Mouse (Mus musculus) hindbrain, postnatal 0 days (tissue): ENCODE measurements at regions not wholly inside any gene's neighbourhood (a gene's known extent, or its start where the extent isn't known, plus 50 kb on each side); places are given as distances from the start of the nearest gene placed in this dataset.
"Not testable (repeated sequence)": the region's sequence is repeated elsewhere in the genome, so short reads cannot be mapped to it uniquely, and the experiment has no call there.

Source experiments
- ATAC-seq: fragments of 200-750 bp; cut with Nextera tagmentation; 2 replicates; pipeline ENCODE4 v1.8.0; 2017; ENCODE audit warnings: mild to moderate bottlenecking, moderate TSS enrichment, moderate library complexity
- DNase-seq: peaks from one replicate; pipeline ENCODE4 v3.0.0-alpha.2; 2015; ENCODE audit warnings: low spot score
- H3K27ac ChIP-seq: fragments of 300-500 bp; sonication (generic); 2 replicates; pipeline ENCODE4 v1.5.1; 2014; ENCODE audit warnings: mild to moderate bottlenecking
- H3K27me3 ChIP-seq: fragments of 300-500 bp; sonication (generic); 2 replicates; pipeline ENCODE4 v1.6.1; 2014; ENCODE audit warnings: low read length, mixed read lengths; ENCODE audit not compliant: insufficient read depth
- H3K36me3 ChIP-seq: fragments of 300-500 bp; sonication (generic); 2 replicates; pipeline ENCODE4 v1.6.1; 2014; ENCODE audit warnings: low read length, mixed read lengths; ENCODE audit not compliant: insufficient read depth
- H3K4me1 ChIP-seq: fragments of 300-500 bp; sonication (generic); 2 replicates; pipeline ENCODE4 v1.6.1; 2014; ENCODE audit warnings: antibody characterized with exemption, low read length, mixed read lengths; ENCODE audit not compliant: insufficient read depth
- H3K4me2 ChIP-seq: fragments of 300-500 bp; sonication (generic); 2 replicates; pipeline ENCODE4 v1.6.1; 2014; ENCODE audit warnings: low read depth, mild to moderate bottlenecking, low read length, moderate library complexity, mixed read lengths
- H3K4me3 ChIP-seq: fragments of 300-500 bp; sonication (generic); 2 replicates; pipeline ENCODE4 v1.5.1; 2014; ENCODE audit warnings: low read length
- H3K9ac ChIP-seq: fragments of 300-500 bp; sonication (generic); replicated peaks from 2 replicates; pipeline ENCODE4 v1.6.1; 2014; ENCODE audit warnings: mild to moderate bottlenecking, low read length, moderate library complexity, mixed read lengths
- H3K9me3 ChIP-seq: fragments of 300-500 bp; sonication (generic); 2 replicates; pipeline ENCODE4 v1.6.1; 2016; ENCODE audit warnings: low read length, mixed read lengths
- CTCF ChIP-seq: IDR thresholded peaks from 2 replicates; pipeline ENCODE4 v1.5.1; 2016; ENCODE audit warnings: antibody characterized with exemption, control low read depth, low read depth
- WGBS: fragments of 180-500 bp; shearing (Covaris S2); extraction: QIAGEN DNeasy Blood & Tissue Kit; methylation state at CpG from one replicate; pipeline ENCODE4 v1.1.7; 2014; 5-methylcytosine and 5-hydroxymethylcytosine counted together

DNA sequence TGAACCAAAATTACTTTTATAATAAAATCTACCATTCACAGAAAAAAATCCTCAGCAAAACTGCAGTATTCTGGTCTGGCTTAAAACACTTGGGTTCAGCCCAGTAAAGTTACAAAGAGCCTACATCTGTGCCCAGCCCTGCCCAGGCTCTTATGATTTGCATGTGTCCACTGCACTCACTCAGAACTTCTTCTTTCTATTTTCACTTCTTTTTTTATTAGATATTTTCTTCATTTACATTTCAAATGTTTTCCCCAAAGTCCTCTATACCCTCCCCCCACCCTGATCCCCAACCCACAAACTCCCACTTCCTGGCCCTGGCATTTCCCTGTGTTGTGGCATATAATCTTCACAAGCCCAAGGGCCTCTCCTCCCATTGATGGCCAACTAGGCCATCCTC is 1442.4 kb upstream of the Tacstd2 start:
- no peak for DNase-seq
- H3K4me3 ChIP-seq: no peak overlapping the region
- H3K9me3 ChIP-seq: no peaks in the 10 kb centered on the region
- ATAC-seq: no peak
- H3K36me3 ChIP-seq: no peaks in the 10 kb centered on the region
- H3K4me2 ChIP-seq: no peak overlapping the region
- no peak overlapping the region for H3K27ac ChIP-seq
- TF ChIP-seq CTCF: no peak
- no peaks in the 10 kb centered on the region for H3K4me1 ChIP-seq
- no peaks in the 10 kb centered on the region for H3K27me3 ChIP-seq
- H3K9ac ChIP-seq: no peak overlapping the region

DNA sequence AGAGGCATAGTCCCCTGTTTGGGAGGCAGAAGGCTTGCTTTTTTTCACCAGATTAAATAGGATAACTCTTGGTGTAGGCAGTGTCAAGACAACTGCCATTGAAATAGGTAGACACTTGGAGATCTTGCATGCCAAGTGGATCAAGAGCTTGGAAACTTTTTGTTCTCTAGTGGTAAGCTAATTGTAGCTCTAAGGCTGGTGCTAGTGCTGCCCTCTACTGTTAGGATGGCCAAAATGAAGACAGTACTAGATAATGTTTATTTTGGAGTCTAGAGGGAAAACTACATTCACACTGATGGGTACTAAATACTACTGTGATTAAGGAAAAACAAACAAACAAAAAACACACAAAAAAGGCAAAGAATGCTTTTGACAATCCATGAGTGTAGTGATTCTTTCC is 1428.4 kb upstream of the Tacstd2 start:
- Histone ChIP-seq H3K4me2 (no peak overlapping the region), H3K36me3 (no peaks in the 10 kb centered on the region), H3K4me1 (no peaks in the 10 kb centered on the region), H3K9ac (no peak overlapping the region), H3K27ac (no peak overlapping the region), H3K9me3 (no peaks in the 10 kb centered on the region), H3K4me3 (no peak overlapping the region), H3K27me3 (no peaks in the 10 kb centered on the region)
- ATAC-seq (no peak), DNase-seq (no peak)
- TF ChIP-seq CTCF: no peak

- not testable (repeated sequence) for H3K4me1 ChIP-seq, ATAC-seq, H3K36me3 ChIP-seq, H3K4me2 ChIP-seq, H3K9ac ChIP-seq, H3K4me3 ChIP-seq, H3K27me3 ChIP-seq, H3K9me3 ChIP-seq, H3K27ac ChIP-seq
- peak; percentile 9 for DNase-seq
- TF ChIP-seq CTCF: peak; percentile 47
Observed at GRCm38 (mm10) chr6:68938104-68938503, 1402.5 kb upstream of the Tacstd2 start.

- peak; percentile 21; the same call in 1 of the 2 replicates for TF ChIP-seq CTCF
- not testable (repeated sequence) for H3K27me3 ChIP-seq, H3K36me3 ChIP-seq, H3K9me3 ChIP-seq, H3K9ac ChIP-seq, ATAC-seq, H3K4me2 ChIP-seq, H3K27ac ChIP-seq, H3K4me1 ChIP-seq, H3K4me3 ChIP-seq
- DNase-seq: peak; percentile 3
Observed at GRCm38 (mm10) chr6:68931860-68932259, 1396.3 kb upstream of the Tacstd2 start.

DNA sequence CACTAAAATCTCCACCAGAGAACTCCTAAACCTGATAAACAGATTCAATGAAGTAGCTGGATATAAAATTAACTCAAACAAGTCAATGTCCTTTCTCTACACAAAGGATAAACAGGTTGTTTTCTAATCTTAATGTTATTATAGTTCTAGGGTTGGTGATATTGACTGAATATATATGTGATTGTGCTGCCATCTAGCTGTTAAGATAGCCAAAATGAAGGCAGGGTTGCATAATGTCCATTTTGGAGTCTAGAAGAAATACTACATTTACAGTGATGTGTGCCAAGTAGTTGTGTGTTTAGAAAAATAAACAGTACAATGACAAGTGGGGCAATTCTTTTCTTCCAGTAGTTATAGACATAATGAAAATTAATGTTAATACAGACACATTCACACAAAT is 1379.9 kb upstream of the Tacstd2 start:
- no peak for TF ChIP-seq CTCF

DNA sequence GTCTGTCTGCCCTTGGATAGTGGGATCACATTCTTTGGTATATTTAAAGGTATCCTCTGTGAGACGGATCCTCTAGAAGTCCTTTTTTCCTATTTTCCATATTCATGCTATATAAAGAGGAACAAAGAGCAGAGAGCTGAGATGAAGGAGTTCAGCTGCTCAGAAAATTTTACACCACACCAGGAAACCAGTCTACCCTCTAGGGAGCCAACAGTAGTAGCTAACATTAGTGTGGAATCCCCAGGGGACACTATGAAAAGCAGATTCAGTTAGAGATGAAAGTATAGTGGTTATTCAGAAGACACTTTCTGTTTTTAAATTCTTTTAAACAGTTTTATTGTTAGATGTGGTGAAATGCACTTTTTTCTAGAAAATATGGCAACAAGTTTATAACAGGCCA is 1348.5 kb upstream of the Tacstd2 start:
- no peak for TF ChIP-seq CTCF

More for the DNA sequence above, 1379.9 kb upstream of the Tacstd2 start:
- Histone ChIP-seq H3K36me3 (no peaks in the 10 kb centered on the region), H3K27me3 (no peaks in the 10 kb centered on the region), H3K4me1 (no peaks in the 10 kb centered on the region), H3K4me2 (no peak overlapping the region), H3K4me3 (no peak overlapping the region), H3K27ac (no peak overlapping the region), H3K9me3 (no peaks in the 10 kb centered on the region), H3K9ac (no peak overlapping the region)
- ATAC-seq (no peak), DNase-seq (no peak)

GRCm38 (mm10) chr6:68852761-68853160 is 1317.2 kb upstream of the Tacstd2 start:
- not testable (repeated sequence) for H3K4me3 ChIP-seq, H3K4me2 ChIP-seq, H3K27me3 ChIP-seq, H3K36me3 ChIP-seq, ATAC-seq, H3K9me3 ChIP-seq, H3K27ac ChIP-seq, H3K9ac ChIP-seq, DNase-seq, H3K4me1 ChIP-seq

More for the DNA sequence above, 1348.5 kb upstream of the Tacstd2 start:
- H3K4me3 ChIP-seq: no peak overlapping the region
- H3K9ac ChIP-seq: no peak overlapping the region
- no peaks in the 10 kb centered on the region for H3K9me3 ChIP-seq
- 72% methylated on average over 1 of the region's 1 CpGs for WGBS
- no peak overlapping the region for H3K27ac ChIP-seq
- ATAC-seq: no peak
- H3K27me3 ChIP-seq: no peaks in the 10 kb centered on the region
- H3K4me2 ChIP-seq: no peak overlapping the region
- H3K36me3 ChIP-seq: no peaks in the 10 kb centered on the region
- no peaks in the 10 kb centered on the region for H3K4me1 ChIP-seq
- no peak for DNase-seq

DNA sequence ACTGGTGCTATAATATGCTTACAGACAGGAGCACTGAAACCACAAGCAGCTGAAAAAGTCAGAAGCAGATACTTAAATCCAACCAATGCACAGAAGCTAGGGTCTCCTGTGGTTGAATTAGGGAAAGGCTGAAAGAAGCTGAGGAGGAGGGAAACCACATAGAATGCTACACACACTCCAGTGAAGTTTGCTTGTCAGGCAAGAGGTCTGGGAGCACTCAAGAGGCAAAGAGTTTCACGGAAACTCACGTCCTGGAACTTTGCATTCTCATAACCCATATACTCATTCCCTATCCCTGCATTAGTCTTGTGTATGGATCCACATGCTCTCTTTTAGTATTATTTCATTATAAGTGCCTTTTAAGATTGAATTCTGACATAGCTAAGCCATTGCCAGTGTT is 1316.7 kb upstream of the Tacstd2 start:
- ATAC-seq (no peak), DNase-seq (no peak)
- Histone ChIP-seq H3K27me3 (no peaks in the 10 kb centered on the region), H3K4me2 (no peak overlapping the region), H3K36me3 (no peaks in the 10 kb centered on the region), H3K27ac (no peak overlapping the region), H3K9ac (no peak overlapping the region), H3K9me3 (no peaks in the 10 kb centered on the region), H3K4me1 (no peaks in the 10 kb centered on the region), H3K4me3 (no peak overlapping the region)
- TF ChIP-seq CTCF: no peak
- 88% methylated on average over 2 of the region's 2 CpGs for WGBS
